21 mouse cellular contexts compared by ENCODE assay signal in genomic region chr13:38546754-38547153, GRCm38 (mm10). TPM values are rescaled to one million over a fixed set of nuclear protein-coding genes. Genes with fewer than 3 reads are reported as not detected.
DNase-seq lines count a peak whose midpoint lies in the region; ATAC-seq lines count a peak whose summit lies in the region.
"Had no signal": no experiment of that assay in that cellular context is flagged by ENCODE, and none has a peak within 500 bp of the region (broad histone marks: within the 10 kb centered on the region; RNA-seq: fewer than 3 reads in every experiment).

No protein-coding gene starts in this region.

- peak; percentile 7 for DNase-seq in testis, postnatal 10 days (ENCODE audit: low spot score)
- no peak for DNase-seq in testis, postnatal 14 days (ENCODE audit: low spot score)
- DNase-seq in CD4-positive, CD25-positive, alpha-beta regulatory T cell, adult 2 months (ENCODE audit: low read depth, low spot score): peak; percentile 25
- peak; percentile 44 for DNase-seq in induced T-regulatory cell, adult 2 months (ENCODE audit: low read depth)
- no peak for DNase-seq in layer of hippocampus, postnatal 10 days (ENCODE audit: low spot score in 2 of 2)
- DNase-seq: adrenal gland, postnatal 36 days; cerebellum, adult 18-20 months; cerebellum, postnatal 10 days; gastrocnemius, adult 2 months; gastrocnemius, postnatal 36 days; kidney, adult 2 months; kidney, postnatal 14 days; lung, embryonic 14.5 days; lung, postnatal 14 days; midbrain, embryonic 14.5 days; retina, postnatal 1 day; right cerebral cortex, postnatal 14 days had no signal

- no peak for ATAC-seq in monocyte, adult 5-6 weeks (replicated peaks; ENCODE audit: insufficient number of reproducible peaks, low FRiP score, low TSS enrichment, poor library complexity, severe bottlenecking)
- ATAC-seq: forebrain, embryonic 16.5 days; hindbrain, embryonic 16.5 days; intestine, embryonic 15.5 days had no signal

RNA-seq across cellular contexts. Expression of gene Txndc5, which starts 18.1 kb away (rescaled TPM):
- 47.2 to 86.3 TPM (median 48.3 TPM) in 3 replicates for total RNA-seq in monocyte, adult 5-6 weeks (2017)
- total RNA-seq in layer of hippocampus, postnatal 10 days (2021): 10 to 100 TPM; 48.5 to 53.3 TPM

Comparison
In these comparisons a context has a peak if more than half of its experiments do, and no peak if none do; other contexts are left out.
1. DNase-seq: peak in testis, postnatal 10 days (single experiment), CD4-positive, CD25-positive, alpha-beta regulatory T cell, adult 2 months (single experiment) and induced T-regulatory cell, adult 2 months (single experiment); none in testis, postnatal 14 days (single experiment) and layer of hippocampus, postnatal 10 days (0 of 2).